Mouse (Mus musculus): ENCODE results near the gene March1. TPM values are rescaled to one million over a fixed set of nuclear protein-coding genes. Genes with fewer than 3 reads are reported as not detected.

The March1 gene
- polyA plus RNA-seq, 1 experiment from 2014 or later: 0.30 TPM

DNA sequence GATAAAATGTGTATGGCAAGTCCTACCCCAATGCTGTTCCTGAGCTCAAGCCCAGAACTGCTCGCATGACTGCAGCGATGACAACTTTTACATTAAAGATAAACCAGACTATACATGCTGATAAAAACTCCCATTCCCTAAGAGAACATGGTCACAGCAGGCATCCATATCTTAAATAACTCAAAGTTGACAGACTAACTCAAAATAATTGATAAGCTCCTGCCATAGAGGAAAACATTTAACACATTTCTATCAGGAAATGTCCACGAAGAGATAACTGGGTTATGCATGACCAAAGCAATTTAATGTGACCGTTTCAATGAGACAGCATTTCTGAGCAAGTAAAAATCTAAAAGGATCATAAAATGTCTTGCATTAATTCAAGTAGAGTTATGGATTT, 563.6 kb downstream of the March1 start:
- no peak overlapping the region for H3K27ac ChIP-seq
- WGBS: 76% methylated on average over 4 of the region's 4 CpGs
- no peaks in the 10 kb centered on the region for H3K27me3 ChIP-seq (ENCODE audit: insufficient read depth, low read length)
- no peak overlapping the region for H3K4me2 ChIP-seq (ENCODE audit: low read length)
- no peak overlapping the region for H3K4me3 ChIP-seq (replicated peaks; ENCODE audit: low read depth, low read length)
- no peak for ATAC-seq (replicated peaks; ENCODE audit: low FRiP score, low read depth)
- no peaks in the 10 kb centered on the region for H3K4me1 ChIP-seq (replicated peaks; ENCODE audit: insufficient read depth, low read length)
- H3K9me3 ChIP-seq (replicated peaks; ENCODE audit: low read length): no peaks in the 10 kb centered on the region
- no peak for DNase-seq (ENCODE audit: low spot score)
- H3K36me3 ChIP-seq (ENCODE audit: insufficient read depth, low read length): no peaks in the 10 kb centered on the region
- H3K9ac ChIP-seq (ENCODE audit: low read depth, low read length): no peak overlapping the region
- TF ChIP-seq CTCF (IDR thresholded peaks at IDR 0.05; ENCODE audit: low read depth): no peak

DNA sequence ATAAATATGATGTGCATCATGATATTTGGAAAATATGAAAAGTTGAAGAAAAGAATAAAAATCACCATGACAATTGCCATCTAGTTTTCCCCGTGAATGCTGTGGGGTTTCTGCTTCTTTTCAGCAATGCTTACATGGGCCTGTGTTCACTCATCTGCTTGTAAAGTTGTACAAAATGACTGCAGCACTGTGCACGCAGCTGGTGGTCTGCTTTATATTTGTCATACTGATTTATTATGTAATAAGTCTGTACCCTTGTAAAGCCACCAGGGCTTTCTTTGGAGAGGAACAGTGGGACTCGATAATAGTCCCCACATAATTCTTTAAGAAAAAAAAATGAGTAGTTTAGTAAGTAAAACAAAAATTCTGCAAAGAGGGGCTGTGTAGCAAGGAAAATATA, 564.6 kb downstream of the March1 start:
- Histone ChIP-seq H3K4me3 (replicated peaks; ENCODE audit: low read depth, low read length) (no peak overlapping the region), H3K9ac (ENCODE audit: low read depth, low read length) (no peak overlapping the region), H3K4me1 (replicated peaks; ENCODE audit: insufficient read depth, low read length) (no peaks in the 10 kb centered on the region), H3K27me3 (ENCODE audit: insufficient read depth, low read length) (no peaks in the 10 kb centered on the region), H3K36me3 (ENCODE audit: insufficient read depth, low read length) (no peaks in the 10 kb centered on the region), H3K4me2 (ENCODE audit: low read length) (no peak overlapping the region), H3K9me3 (replicated peaks; ENCODE audit: low read length) (no peaks in the 10 kb centered on the region), H3K27ac (no peak overlapping the region)
- no peak for TF ChIP-seq CTCF (IDR thresholded peaks at IDR 0.05; ENCODE audit: low read depth)
- ATAC-seq (replicated peaks; ENCODE audit: low FRiP score, low read depth) (no peak), DNase-seq (ENCODE audit: low spot score) (no peak)
- 42% methylated on average over 3 of the region's 3 CpGs for WGBS

GRCm38 (mm10) chr8:66183454-66183853, 565.8 kb downstream of the March1 start:
- no peak overlapping the region for H3K9ac ChIP-seq (ENCODE audit: low read depth, low read length)
- no peaks in the 10 kb centered on the region for H3K36me3 ChIP-seq (ENCODE audit: insufficient read depth, low read length)
- no peak for TF ChIP-seq CTCF (IDR thresholded peaks at IDR 0.05; ENCODE audit: low read depth)
- H3K27ac ChIP-seq: no peak overlapping the region
- 65% methylated on average over 2 of the region's 2 CpGs for WGBS
- H3K4me2 ChIP-seq (ENCODE audit: low read length): no peak overlapping the region
- ATAC-seq (replicated peaks; ENCODE audit: low FRiP score, low read depth): no peak
- no peaks in the 10 kb centered on the region for H3K27me3 ChIP-seq (ENCODE audit: insufficient read depth, low read length)
- H3K4me3 ChIP-seq (replicated peaks; ENCODE audit: low read depth, low read length): no peak overlapping the region
- H3K9me3 ChIP-seq (replicated peaks; ENCODE audit: low read length): no peaks in the 10 kb centered on the region
- H3K4me1 ChIP-seq (replicated peaks; ENCODE audit: insufficient read depth, low read length): no peaks in the 10 kb centered on the region
- no peak for DNase-seq (ENCODE audit: low spot score)

GRCm38 (mm10) chr8:66185226-66185625, 567.5 kb downstream of the March1 start:
- H3K4me2 ChIP-seq (ENCODE audit: low read length): no peak overlapping the region
- DNase-seq (ENCODE audit: low spot score): no peak
- H3K9ac ChIP-seq (ENCODE audit: low read depth, low read length): no peak overlapping the region
- no peaks in the 10 kb centered on the region for H3K27me3 ChIP-seq (ENCODE audit: insufficient read depth, low read length)
- H3K27ac ChIP-seq: no peak overlapping the region
- WGBS: 89% methylated on average over 2 of the region's 2 CpGs
- H3K4me3 ChIP-seq (replicated peaks; ENCODE audit: low read depth, low read length): no peak overlapping the region
- H3K9me3 ChIP-seq (replicated peaks; ENCODE audit: low read length): no peaks in the 10 kb centered on the region
- ATAC-seq (replicated peaks; ENCODE audit: low FRiP score, low read depth): no peak
- no peak for TF ChIP-seq CTCF (IDR thresholded peaks at IDR 0.05; ENCODE audit: low read depth)
- no peaks in the 10 kb centered on the region for H3K36me3 ChIP-seq (ENCODE audit: insufficient read depth, low read length)
- H3K4me1 ChIP-seq (replicated peaks; ENCODE audit: insufficient read depth, low read length): no peaks in the 10 kb centered on the region

- ATAC-seq (replicated peaks; ENCODE audit: low FRiP score, low read depth) (no peak), DNase-seq (ENCODE audit: low spot score) (no peak)
- no peaks in the 10 kb centered on the region for H3K9me3 ChIP-seq (replicated peaks; ENCODE audit: low read length)
- H3K4me2 ChIP-seq (ENCODE audit: low read length): no peak overlapping the region
- H3K27me3 ChIP-seq (ENCODE audit: insufficient read depth, low read length): no peaks in the 10 kb centered on the region
- no peak overlapping the region for H3K4me3 ChIP-seq (replicated peaks; ENCODE audit: low read depth, low read length)
- TF ChIP-seq CTCF (IDR thresholded peaks at IDR 0.05; ENCODE audit: low read depth): no peak
- no peak overlapping the region for H3K27ac ChIP-seq
- no peaks in the 10 kb centered on the region for H3K4me1 ChIP-seq (replicated peaks; ENCODE audit: insufficient read depth, low read length)
- no peak overlapping the region for H3K9ac ChIP-seq (ENCODE audit: low read depth, low read length)
- no peaks in the 10 kb centered on the region for H3K36me3 ChIP-seq (ENCODE audit: insufficient read depth, low read length)
- 82% methylated on average over 2 of the region's 2 CpGs for WGBS
Observed at GRCm38 (mm10) chr8:66194416-66194815, 576.7 kb downstream of the March1 start.

DNA sequence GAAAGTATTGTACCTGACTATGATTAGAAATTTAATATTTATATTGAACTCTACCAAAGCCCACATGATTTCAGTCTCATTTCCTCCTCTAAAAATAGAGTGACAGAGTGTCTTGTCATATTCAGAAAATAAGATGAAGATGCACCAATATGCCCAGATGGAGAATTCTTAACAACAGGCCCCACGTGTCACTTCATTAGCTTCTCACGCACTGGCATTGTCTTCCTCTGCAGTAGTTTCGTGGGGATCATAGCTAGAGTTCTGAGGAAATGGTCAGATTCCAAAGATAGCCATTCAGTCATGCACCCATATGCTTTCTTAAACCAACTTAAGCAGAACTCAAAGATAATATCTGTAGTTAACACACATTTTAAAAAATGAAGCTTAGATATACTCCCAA, 582.5 kb downstream of the March1 start:
- H3K36me3 ChIP-seq (ENCODE audit: insufficient read depth, low read length): no peaks in the 10 kb centered on the region
- DNase-seq (ENCODE audit: low spot score): no peak
- no peaks in the 10 kb centered on the region for H3K4me1 ChIP-seq (replicated peaks; ENCODE audit: insufficient read depth, low read length)
- H3K27ac ChIP-seq: no peak overlapping the region
- no peak overlapping the region for H3K9ac ChIP-seq (ENCODE audit: low read depth, low read length)
- no peak for ATAC-seq (replicated peaks; ENCODE audit: low FRiP score, low read depth)
- H3K4me3 ChIP-seq (replicated peaks; ENCODE audit: low read depth, low read length): no peak overlapping the region
- H3K9me3 ChIP-seq (replicated peaks; ENCODE audit: low read length): no peaks in the 10 kb centered on the region
- no peak overlapping the region for H3K4me2 ChIP-seq (ENCODE audit: low read length)
- TF ChIP-seq CTCF (IDR thresholded peaks at IDR 0.05; ENCODE audit: low read depth): no peak
- no peaks in the 10 kb centered on the region for H3K27me3 ChIP-seq (ENCODE audit: insufficient read depth, low read length)
- WGBS: 84% methylated on average over 3 of the region's 3 CpGs

GRCm38 (mm10) chr8:66203814-66204438, 586.2 kb downstream of the March1 start:
- Histone ChIP-seq H3K9ac (ENCODE audit: low read depth, low read length) (no peak overlapping the region), H3K27ac (no peak overlapping the region), H3K27me3 (ENCODE audit: insufficient read depth, low read length) (no peaks in the 10 kb centered on the region), H3K4me3 (replicated peaks; ENCODE audit: low read depth, low read length) (no peak overlapping the region), H3K36me3 (ENCODE audit: insufficient read depth, low read length) (no peaks in the 10 kb centered on the region), H3K9me3 (replicated peaks; ENCODE audit: low read length) (no peaks in the 10 kb centered on the region), H3K4me2 (ENCODE audit: low read length) (no peak overlapping the region), H3K4me1 (replicated peaks; ENCODE audit: insufficient read depth, low read length) (no peaks in the 10 kb centered on the region)
- DNase-seq (ENCODE audit: low spot score) (no peak), ATAC-seq (replicated peaks; ENCODE audit: low FRiP score, low read depth) (no peak)
- WGBS: 86% methylated on average over 7 of the region's 7 CpGs
- TF ChIP-seq CTCF (IDR thresholded peaks at IDR 0.05; ENCODE audit: low read depth): no peak

All from kidney, postnatal 0 days (tissue).